Mouse (Mus musculus) forebrain, embryonic 16.5 days (tissue): Measurements from ENCODE around the gene Atcay. TPM values are rescaled to one million over a fixed set of nuclear protein-coding genes. Genes with fewer than 3 reads are reported as not detected.

Experiments used
- ATAC-seq: fragments of 200-750 bp; cut with Nextera tagmentation; 2 replicates; pipeline ENCODE4 v1.8.0; 2017; ENCODE audit warnings: mild to moderate bottlenecking, moderate library complexity
- H3K27ac ChIP-seq: fragments of 300-500 bp; sonication (generic); 2 replicates; pipeline ENCODE4 v1.5.1; 2014; ENCODE audit warnings: low read length, control low read depth
- H3K27me3 ChIP-seq: fragments of 300-500 bp; sonication (generic); replicated peaks from 2 replicates; pipeline ENCODE4 v1.6.1; 2014; ENCODE audit warnings: low read length; ENCODE audit not compliant: control insufficient read depth, insufficient read depth
- H3K36me3 ChIP-seq: fragments of 300-500 bp; sonication (generic); 2 replicates; pipeline ENCODE4 v1.6.1; 2014; ENCODE audit not compliant: control insufficient read depth, insufficient read depth
- H3K4me1 ChIP-seq: fragments of 300-500 bp; sonication (generic); replicated peaks from 2 replicates; pipeline ENCODE4 v1.6.1; 2014; ENCODE audit warnings: low read length; ENCODE audit not compliant: control insufficient read depth, insufficient read depth
- H3K4me2 ChIP-seq: fragments of 300-500 bp; sonication (generic); 2 replicates; pipeline ENCODE4 v1.6.1; 2014; ENCODE audit warnings: mild to moderate bottlenecking, low read length, control low read depth
- H3K4me3 ChIP-seq: fragments of 300-500 bp; sonication (generic); replicated peaks from 2 replicates; pipeline ENCODE4 v1.5.1; 2014; ENCODE audit warnings: mild to moderate bottlenecking, low read length, control low read depth
- H3K9ac ChIP-seq: fragments of 300-500 bp; sonication (generic); replicated peaks from 2 replicates; pipeline ENCODE4 v1.6.1; 2014; ENCODE audit warnings: low read depth, low read length, control low read depth
- H3K9me3 ChIP-seq: fragments of 300-500 bp; sonication (generic); 2 replicates; pipeline ENCODE4 v1.6.1; 2016; ENCODE audit warnings: low read length; ENCODE audit not compliant: control insufficient read depth
- WGBS: fragments of 180-500 bp; shearing (Covaris S2); extraction: QIAGEN DNeasy Blood & Tissue Kit; methylation state at CpG from one replicate; pipeline ENCODE4 v1.1.7; 2014; 5-methylcytosine and 5-hydroxymethylcytosine counted together
- polyA plus RNA-seq: library from polyadenylated mRNA; unstranded; fragments of >200 nt; fragmentation: Nextera tagmentation; extraction: Ambion mirVana; gene quantifications from 2 replicates; pipeline ENCODE4 v1.2.1, GENCODE M21; 2015

The Atcay gene
- polyA plus RNA-seq, 1 experiment from 2014 or later: 94.9 TPM

- no peak overlapping the region for H3K4me3 ChIP-seq
- peaks cover 8% of the 10 kb centered on the region; the same call in 1 of the 2 replicates for H3K9me3 ChIP-seq
- 98% methylated on average over 5 of the region's 5 CpGs for WGBS
- ATAC-seq: no peak
- no peak overlapping the region for H3K4me2 ChIP-seq
- H3K9ac ChIP-seq: no peak overlapping the region
- H3K4me1 ChIP-seq: no peaks in the 10 kb centered on the region
- no peaks in the 10 kb centered on the region for H3K27me3 ChIP-seq
- peaks cover 71% of the 10 kb centered on the region for H3K36me3 ChIP-seq
- no peak overlapping the region for H3K27ac ChIP-seq
Observed at GRCm38 (mm10) chr10:81210154-81210553, 20.5 kb downstream of the Atcay start.

GRCm38 (mm10) chr10:81204137-81204536, 26.5 kb downstream of the Atcay start:
- Histone ChIP-seq H3K9ac (no peak overlapping the region), H3K27me3 (no peaks in the 10 kb centered on the region), H3K36me3 (peaks cover 17% of the 10 kb centered on the region), H3K4me3 (no peak overlapping the region), H3K27ac (0 out of 2 replicates have a peak overlapping the region, but pooled peaks have one; percentile 26), H3K4me1 (no peaks in the 10 kb centered on the region), H3K4me2 (no peak overlapping the region), H3K9me3 (no peaks in the 10 kb centered on the region)
- ATAC-seq: peak; percentile 22; the same call in 1 of the 2 replicates
- 66% methylated on average over 4 of the region's 4 CpGs for WGBS

DNA sequence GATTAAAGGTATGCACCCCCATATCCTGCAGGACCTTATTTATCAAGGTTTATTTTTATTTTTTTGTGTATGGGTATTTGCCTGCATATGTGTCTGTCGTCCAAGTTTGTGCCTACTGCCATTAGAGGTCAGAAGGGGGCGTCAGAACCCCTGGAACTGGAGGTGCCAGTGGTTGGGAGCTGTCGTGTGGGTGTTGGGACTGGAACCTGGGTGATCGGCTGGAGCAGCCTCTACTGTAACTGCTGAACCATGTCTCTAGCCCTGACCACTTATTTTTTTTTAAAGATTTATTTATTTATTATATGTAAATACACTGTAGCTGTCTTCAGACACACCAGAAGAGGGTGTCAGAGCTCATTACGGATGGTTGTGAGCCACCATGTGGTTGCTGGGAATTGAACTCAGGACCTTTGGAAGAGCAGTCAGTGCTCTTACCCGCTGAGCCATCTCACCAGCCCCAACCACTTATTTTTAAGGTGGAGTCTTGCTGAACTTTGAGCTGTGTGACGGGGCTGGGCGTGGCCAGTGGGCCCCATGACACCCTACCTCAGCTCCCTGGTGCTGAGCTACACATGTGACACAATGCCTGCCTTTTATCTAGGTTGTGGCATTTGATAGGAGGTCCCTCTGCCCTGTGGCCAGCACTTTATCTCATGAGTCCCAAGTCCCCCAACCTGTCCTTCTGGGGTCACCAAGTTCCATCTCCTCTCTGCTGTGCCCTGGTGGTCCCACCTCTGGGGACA, 27.5 kb downstream of the Atcay start:
- no peaks in the 10 kb centered on the region for H3K4me1 ChIP-seq
- no peak overlapping the region for H3K4me2 ChIP-seq
- no peaks in the 10 kb centered on the region for H3K27me3 ChIP-seq
- no peak overlapping the region for H3K9ac ChIP-seq
- H3K4me3 ChIP-seq: no peak overlapping the region
- H3K9me3 ChIP-seq: no peaks in the 10 kb centered on the region
- ATAC-seq: no peak
- peaks cover 17% of the 10 kb centered on the region for H3K36me3 ChIP-seq
- no peak overlapping the region for H3K27ac ChIP-seq
- 63% methylated on average over 8 of the region's 8 CpGs for WGBS

DNA sequence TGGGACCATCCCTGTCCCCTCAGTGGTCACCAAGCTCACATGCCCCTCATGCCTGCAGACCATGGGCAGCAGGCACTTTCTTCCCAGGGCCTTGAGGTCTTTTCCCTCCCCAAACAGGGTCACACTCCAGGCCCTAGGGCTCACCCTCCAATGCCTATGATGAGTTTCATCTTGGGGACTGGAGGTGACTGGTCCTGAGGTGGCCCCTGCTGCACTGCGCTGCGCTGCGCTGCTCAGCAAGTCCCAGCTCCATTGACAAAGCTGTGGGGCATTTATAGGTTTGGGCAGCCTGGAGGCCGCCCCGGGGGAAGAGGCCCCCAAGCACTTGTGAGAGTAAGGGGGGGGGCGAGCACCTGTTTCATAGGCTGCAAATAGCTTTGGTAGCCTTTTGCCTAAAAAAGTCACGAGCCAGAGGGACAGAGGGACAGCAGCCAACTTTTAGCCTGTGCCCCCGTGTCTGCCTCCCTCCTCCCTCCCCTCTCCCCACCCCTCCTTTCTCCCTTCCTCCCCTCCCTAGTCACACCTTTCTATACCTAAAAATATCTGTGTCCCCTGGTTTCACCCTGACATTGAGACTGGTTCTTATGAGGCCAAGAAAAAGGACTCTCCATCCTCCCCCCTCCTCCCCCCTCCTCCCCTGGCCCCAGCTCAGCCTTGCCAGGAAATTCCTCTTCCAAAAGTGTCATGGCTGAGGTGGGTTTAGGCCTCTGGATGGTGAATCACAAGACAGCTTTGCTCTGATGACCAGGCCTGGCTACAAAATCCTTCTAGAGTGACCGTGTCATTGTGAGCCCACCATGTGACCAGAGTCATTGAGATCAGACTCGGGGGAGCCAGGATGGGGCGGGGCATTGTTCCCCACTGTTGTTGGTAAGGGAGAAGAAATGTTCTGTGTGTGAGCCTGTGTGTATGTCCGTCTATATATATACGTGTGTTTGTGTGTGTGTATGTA, 28.6 kb downstream of the Atcay start, which contains the start of gene Nmrk2:
Nmrk2 (minus strand) TSS at position 245 of the 952 bp plus-strand sequence.
- no peak within 1 kb of the TSS for H3K4me2 ChIP-seq
- H3K36me3 ChIP-seq: peaks cover 9% of the 10 kb centered on the region
- 0 out of 2 replicates have a peak, but pooled peaks cover 3% of the 10 kb centered on the region for H3K27me3 ChIP-seq
- H3K4me1 ChIP-seq: no peaks in the 10 kb centered on the region
- H3K9ac ChIP-seq: no peak within 1 kb of the TSS
- no peaks in the 10 kb centered on the region for H3K9me3 ChIP-seq
- no peak within 1 kb of the TSS for H3K4me3 ChIP-seq
- H3K27ac ChIP-seq: no peak within 1 kb of the TSS
- ATAC-seq: no peak
- WGBS: 60% methylated on average over 13 of the region's 13 CpGs

DNA sequence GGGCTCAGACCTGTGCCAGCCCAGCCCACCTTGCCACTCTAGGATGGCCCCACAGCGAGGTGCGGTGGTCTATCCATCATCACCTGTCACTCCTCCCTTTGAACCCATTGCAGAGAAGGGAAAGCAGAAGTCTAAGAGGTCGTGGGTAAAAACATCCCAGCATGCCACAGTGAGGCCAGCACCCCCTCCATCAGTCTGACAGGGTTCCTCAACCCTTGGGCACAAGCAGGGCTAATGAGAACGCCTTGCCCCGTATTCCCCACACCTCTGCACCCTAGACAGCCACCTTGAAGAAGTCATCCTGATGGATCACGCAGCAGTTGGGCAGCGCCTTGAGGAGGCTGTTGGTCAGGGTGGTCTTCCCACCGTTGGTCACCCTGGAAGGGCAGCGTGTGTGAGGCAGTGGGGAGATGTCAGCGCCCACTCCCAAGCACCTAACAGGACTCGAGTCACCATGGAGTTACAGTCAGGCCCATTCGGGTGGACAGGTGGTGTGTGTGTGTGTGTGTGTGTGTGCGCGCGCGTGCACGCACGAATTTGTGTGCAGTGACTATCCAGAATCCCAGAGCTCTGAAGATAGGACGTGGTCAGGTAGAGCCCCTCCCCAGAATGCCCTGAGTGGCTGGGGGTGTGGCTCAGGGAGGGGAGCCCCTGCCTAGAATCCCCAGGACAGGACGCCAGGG, 29.9 kb downstream of the Atcay start:
- no peak overlapping the region for H3K4me3 ChIP-seq
- no peak overlapping the region for H3K4me2 ChIP-seq
- peaks cover 9% of the 10 kb centered on the region for H3K27me3 ChIP-seq
- peaks cover under 1% of the 10 kb centered on the region for H3K36me3 ChIP-seq
- no peak for ATAC-seq
- no peak overlapping the region for H3K9ac ChIP-seq
- no peaks in the 10 kb centered on the region for H3K4me1 ChIP-seq
- 79% methylated on average over 20 of the region's 20 CpGs for WGBS
- no peak overlapping the region for H3K27ac ChIP-seq
- H3K9me3 ChIP-seq: no peaks in the 10 kb centered on the region

- Histone ChIP-seq H3K4me3 (no peak overlapping the region), H3K27ac (no peak overlapping the region), H3K4me2 (no peak overlapping the region), H3K27me3 (peaks cover 15% of the 10 kb centered on the region), H3K4me1 (no peaks in the 10 kb centered on the region), H3K9ac (no peak overlapping the region), H3K9me3 (no peaks in the 10 kb centered on the region), H3K36me3 (no peaks in the 10 kb centered on the region)
- WGBS: 90% methylated on average over 13 of the region's 13 CpGs
- ATAC-seq: no peak
Observed at GRCm38 (mm10) chr10:81200141-81200540, 30.5 kb downstream of the Atcay start.

- H3K4me2 ChIP-seq: no peak overlapping the region
- H3K27me3 ChIP-seq: peaks cover 27% of the 10 kb centered on the region
- ATAC-seq: no peak
- no peaks in the 10 kb centered on the region for H3K4me1 ChIP-seq
- H3K9ac ChIP-seq: no peak overlapping the region
- H3K27ac ChIP-seq: no peak overlapping the region
- H3K4me3 ChIP-seq: no peak overlapping the region
- no peaks in the 10 kb centered on the region for H3K9me3 ChIP-seq
- WGBS: 86% methylated on average over 6 of the region's 6 CpGs
- no peaks in the 10 kb centered on the region for H3K36me3 ChIP-seq
Observed at GRCm38 (mm10) chr10:81198990-81199389, 31.6 kb downstream of the Atcay start.

DNA sequence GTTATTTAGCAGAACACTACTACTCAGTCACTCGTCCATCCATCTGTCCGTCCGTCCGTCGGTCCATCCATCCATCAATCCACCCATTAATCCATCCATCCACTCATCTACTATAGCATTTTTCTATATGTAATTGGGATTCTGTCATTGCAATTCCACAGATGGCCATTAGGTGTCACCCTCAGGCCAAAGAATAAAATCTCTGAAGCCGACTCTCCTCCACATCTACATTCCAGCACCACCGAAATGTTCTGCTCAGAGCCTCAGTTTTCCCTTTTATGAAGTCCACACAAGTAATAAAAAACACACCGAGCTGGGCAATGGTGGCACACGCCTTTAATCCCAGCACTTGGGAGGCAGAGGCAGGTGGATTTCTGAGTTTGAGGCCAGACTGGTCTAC, 32.4 kb downstream of the Atcay start:
- H3K27ac ChIP-seq: no peak overlapping the region
- peaks cover 2% of the 10 kb centered on the region; the same call in 1 of the 2 replicates for H3K4me1 ChIP-seq
- no peak overlapping the region for H3K4me3 ChIP-seq
- H3K36me3 ChIP-seq: no peaks in the 10 kb centered on the region
- no peak overlapping the region for H3K4me2 ChIP-seq
- H3K9ac ChIP-seq: no peak overlapping the region
- no peaks in the 10 kb centered on the region for H3K9me3 ChIP-seq
- peaks cover 29% of the 10 kb centered on the region for H3K27me3 ChIP-seq
- 3% methylated on average over 9 of the region's 9 CpGs for WGBS
- no peak for ATAC-seq

GRCm38 (mm10) chr10:81197305-81197704, 33.3 kb downstream of the Atcay start:
- no peaks in the 10 kb centered on the region for H3K36me3 ChIP-seq
- no peak overlapping the region for H3K27ac ChIP-seq
- peaks cover 6% of the 10 kb centered on the region for H3K4me1 ChIP-seq
- WGBS: 48% methylated on average over 6 of the region's 6 CpGs
- H3K9me3 ChIP-seq: no peaks in the 10 kb centered on the region
- peaks cover 29% of the 10 kb centered on the region for H3K27me3 ChIP-seq
- H3K4me3 ChIP-seq: no peak overlapping the region
- ATAC-seq: no peak
- H3K4me2 ChIP-seq: no peak overlapping the region
- no peak overlapping the region for H3K9ac ChIP-seq
